Mouse (Mus musculus) intestine, postnatal 0 days (tissue): ENCODE data around the gene Olfr1024. TPM values are rescaled to one million over a fixed set of nuclear protein-coding genes. Genes with fewer than 3 reads are reported as not detected.

Experiments used
- ATAC-seq: fragments of 200-750 bp; cut with Nextera tagmentation; 2 replicates; pipeline ENCODE4 v1.8.0; 2017; ENCODE audit warnings: mild to moderate bottlenecking, moderate TSS enrichment, moderate library complexity
- H3K27ac ChIP-seq: fragments of 300-500 bp; sonication (generic); 2 replicates; pipeline ENCODE4 v1.5.1; 2014; ENCODE audit warnings: mild to moderate bottlenecking, low read depth, low read length, moderate library complexity
- H3K27me3 ChIP-seq: fragments of 300-500 bp; sonication (generic); replicated peaks from 2 replicates; pipeline ENCODE4 v1.6.1; 2014; ENCODE audit warnings: low read length, mixed read lengths; ENCODE audit not compliant: control insufficient read depth, insufficient read depth
- H3K36me3 ChIP-seq: fragments of 300-500 bp; sonication (generic); 2 replicates; pipeline ENCODE4 v1.6.1; 2014; ENCODE audit warnings: mild to moderate bottlenecking, moderate library complexity; ENCODE audit not compliant: control insufficient read depth, insufficient read depth
- H3K4me1 ChIP-seq: fragments of 300-500 bp; sonication (generic); replicated peaks from 2 replicates; pipeline ENCODE4 v1.6.1; 2014; ENCODE audit warnings: antibody characterized with exemption, low read length, mixed read lengths; ENCODE audit not compliant: control insufficient read depth, insufficient read depth
- H3K4me2 ChIP-seq: fragments of 300-500 bp; sonication (generic); replicated peaks from 2 replicates; pipeline ENCODE4 v1.6.1; 2014; ENCODE audit warnings: low read depth, mild to moderate bottlenecking, moderate library complexity
- H3K4me3 ChIP-seq: fragments of 300-500 bp; sonication (generic); 2 replicates; pipeline ENCODE4 v1.5.1; 2014; ENCODE audit warnings: low read depth, low read length
- H3K9ac ChIP-seq: fragments of 300-500 bp; sonication (generic); 2 replicates; pipeline ENCODE4 v1.6.1; 2014; ENCODE audit warnings: mild to moderate bottlenecking, low read depth, low read length
- H3K9me3 ChIP-seq: fragments of 300-500 bp; sonication (generic); 2 replicates; pipeline ENCODE4 v1.6.1; 2016; ENCODE audit warnings: mixed run types; ENCODE audit not compliant: control insufficient read depth
- CTCF ChIP-seq: sonication (generic); IDR thresholded peaks from 2 replicates; pipeline ENCODE4 v1.5.1; 2016; ENCODE audit warnings: low read depth, mild to moderate bottlenecking, control low read depth, antibody characterized with exemption, moderate library complexity
- WGBS: fragments of 180-500 bp; shearing (Covaris S2); extraction: QIAGEN DNeasy Blood & Tissue Kit; methylation state at CpG from one replicate; pipeline ENCODE4 v1.1.7; 2014; 5-methylcytosine and 5-hydroxymethylcytosine counted together
- polyA plus RNA-seq: library from polyadenylated mRNA; unstranded; fragments of >200 nt; fragmentation: Nextera tagmentation; extraction: Ambion mirVana; gene quantifications from 2 replicates; pipeline ENCODE4 v1.2.1, GENCODE M21; 2015

Olfr1024 gene
- polyA plus RNA-seq, 1 experiment from 2014 or later, result not detected

- no peak for ATAC-seq
- Histone ChIP-seq H3K4me2 (no peak within 1 kb of the TSS), H3K9ac (no peak within 1 kb of the TSS), H3K4me3 (no peak within 1 kb of the TSS), H3K9me3 (no peaks in the 10 kb centered on the region), H3K27ac (no peak within 1 kb of the TSS), H3K4me1 (no peaks in the 10 kb centered on the region), H3K36me3 (no peaks in the 10 kb centered on the region), H3K27me3 (no peaks in the 10 kb centered on the region)
- no peak for TF ChIP-seq CTCF
- WGBS, result 46% methylated on average over 2 of the region's 2 CpGs
Observed at GRCm38 (mm10) chr2:85868294-85868693, 36.6 kb downstream of the Olfr1024 start, which contains the start of gene Olfr1022. Gene Olfr1022, plus strand, starts transcription at chr2:85868594.

Other genes starting within 250 kb of the Olfr1024 start
- gene Olfr154, start 240.6 kb downstream of the Olfr1024 start, polyA plus RNA-seq, result not detected in 2 replicates
- gene Olfr1006, start 226.3 kb downstream of the Olfr1024 start, polyA plus RNA-seq, result not detected in 2 replicates
- gene Olfr1008, start 215.6 kb downstream of the Olfr1024 start, polyA plus RNA-seq, result not detected in 2 replicates
- not detected in 2 replicates for gene Olfr1009, start 189.6 kb downstream of the Olfr1024 start, polyA plus RNA-seq
- not detected in 2 replicates for gene Olfr1012, start 142.3 kb downstream of the Olfr1024 start, polyA plus RNA-seq
- gene Olfr1013, start 138.0 kb downstream of the Olfr1024 start, polyA plus RNA-seq, result not detected in 2 replicates
- not detected in 2 replicates for gene Olfr1014, start 132.3 kb downstream of the Olfr1024 start, polyA plus RNA-seq
- gene Olfr1015, start 123.0 kb downstream of the Olfr1024 start, polyA plus RNA-seq, result not detected in 2 replicates
- gene Olfr1016, start 102.5 kb downstream of the Olfr1024 start, polyA plus RNA-seq, result not detected in 2 replicates
- gene Olfr1018, start 86.6 kb downstream of the Olfr1024 start, polyA plus RNA-seq, result not detected in 2 replicates
- not detected in 2 replicates for gene Olfr1019, start 59.6 kb downstream of the Olfr1024 start, polyA plus RNA-seq
- not detected in 2 replicates for gene Olfr1020, start 58.0 kb downstream of the Olfr1024 start, polyA plus RNA-seq
- gene Olfr1022, start 36.5 kb downstream of the Olfr1024 start, polyA plus RNA-seq, result not detected in 2 replicates
- gene Olfr1023, start 19.4 kb downstream of the Olfr1024 start, polyA plus RNA-seq, result not detected in 2 replicates
- not detected in 2 replicates for gene Olfr1025-ps1, start 10.1 kb upstream of the Olfr1024 start, polyA plus RNA-seq
- not detected in 2 replicates for gene Olfr1026, start 16.5 kb upstream of the Olfr1024 start, polyA plus RNA-seq
- gene Olfr1028, start 45.4 kb upstream of the Olfr1024 start, polyA plus RNA-seq, result not detected in 2 replicates
- not detected in 2 replicates for gene Olfr1029, start 68.8 kb upstream of the Olfr1024 start, polyA plus RNA-seq
- not detected in 2 replicates for gene Olfr1030, start 74.2 kb upstream of the Olfr1024 start, polyA plus RNA-seq
- not detected in 2 replicates for gene Olfr1031, start 85.3 kb upstream of the Olfr1024 start, polyA plus RNA-seq
- gene Olfr1032, start 100.5 kb upstream of the Olfr1024 start, polyA plus RNA-seq, result not detected in 2 replicates
- 1.3 and 1.5 TPM in 2 replicates for gene Olfr1033, start 115.6 kb upstream of the Olfr1024 start, polyA plus RNA-seq
- gene Olfr1034, start 140.8 kb upstream of the Olfr1024 start, polyA plus RNA-seq, result 0.03 TPM in 1 of 2 replicates, not detected in the other
- not detected in 2 replicates for gene Olfr1036, start 168.9 kb upstream of the Olfr1024 start, polyA plus RNA-seq
- gene Olfr1037, start 182.3 kb upstream of the Olfr1024 start, polyA plus RNA-seq, result not detected in 2 replicates
- gene Olfr1039, start 230.9 kb upstream of the Olfr1024 start, polyA plus RNA-seq, result not detected in 2 replicates
- not detected in 2 replicates for gene Olfr1040, start 241.7 kb upstream of the Olfr1024 start, polyA plus RNA-seq